Mouse (Mus musculus): ENCODE measurements around the gene Akt3. TPM values are rescaled to one million over a fixed set of nuclear protein-coding genes. Genes with fewer than 3 reads are reported as not detected.

Akt3 gene
- polyA plus RNA-seq, 1 experiment = 8.7 TPM

DNA sequence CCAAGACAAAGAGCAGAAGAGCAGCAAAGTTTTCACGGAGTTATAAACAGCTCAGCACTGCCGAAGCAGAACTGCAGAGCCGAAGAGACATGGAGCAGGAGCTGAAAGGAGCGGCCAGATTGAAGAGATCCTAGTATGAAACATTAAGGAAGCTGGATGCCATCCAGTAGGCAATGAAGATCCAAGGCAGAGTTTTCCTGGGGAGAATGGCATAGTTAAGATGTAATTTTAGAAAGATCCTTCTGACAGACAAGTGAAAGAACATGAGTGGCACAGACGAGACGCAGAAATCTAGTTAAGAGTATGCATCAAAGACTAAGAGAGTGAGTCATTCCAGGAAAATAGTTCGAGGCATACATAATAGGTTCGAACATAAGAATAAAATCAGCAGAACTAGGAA is 131.3 kb downstream of the Akt3 start:
- Histone ChIP-seq H3K27me3 (ENCODE audit: control insufficient read depth, insufficient read depth, insufficient read length) (no peaks in the 10 kb centered on the region), H3ac (ENCODE audit: control insufficient read depth, insufficient read length) (no peak overlapping the region), H3K4me3 (no peak overlapping the region), H3K36me3 (ENCODE audit: control insufficient read depth, insufficient read depth) (no peaks in the 10 kb centered on the region), H3K4me2 (ENCODE audit: low read depth) (no peak overlapping the region), H3K79me2 (ENCODE audit: control insufficient read depth, insufficient read depth) (no peaks in the 10 kb centered on the region)
- no peak for TF ChIP-seq POLR2A (IDR thresholded peaks at IDR 0.05; ENCODE audit: insufficient read length, low read depth)
- no peak for TF ChIP-seq MYOD1 (IDR thresholded peaks at IDR 0.05; ENCODE audit: control insufficient read depth in 1 of 3, insufficient read length in 2 of 3, low read depth in 2 of 3)
- TF ChIP-seq CEBPB (IDR thresholded peaks at IDR 0.05; ENCODE audit: insufficient read depth, poor library complexity, severe bottlenecking) = no peak
- no peak for TF ChIP-seq SRF (IDR thresholded peaks at IDR 0.05; ENCODE audit: control insufficient read depth, insufficient read length, low read depth)
- no peak for TF ChIP-seq E2F4 (IDR thresholded peaks at IDR 0.05; ENCODE audit: insufficient read depth)
- no peak for TF ChIP-seq TCF12 (IDR thresholded peaks at IDR 0.05; ENCODE audit: insufficient read depth, poor library complexity, severe bottlenecking)
- TF ChIP-seq USF1 (IDR thresholded peaks at IDR 0.05; ENCODE audit: low read depth) = no peak
- no peak for TF ChIP-seq MAX (IDR thresholded peaks at IDR 0.05; ENCODE audit: low read depth)
- TF ChIP-seq MYOG (IDR thresholded peaks at IDR 0.05; ENCODE audit: control insufficient read depth in 1 of 3, insufficient read depth in 1 of 3, insufficient read length in 2 of 3, low read depth in 2 of 3) = no peak

DNA sequence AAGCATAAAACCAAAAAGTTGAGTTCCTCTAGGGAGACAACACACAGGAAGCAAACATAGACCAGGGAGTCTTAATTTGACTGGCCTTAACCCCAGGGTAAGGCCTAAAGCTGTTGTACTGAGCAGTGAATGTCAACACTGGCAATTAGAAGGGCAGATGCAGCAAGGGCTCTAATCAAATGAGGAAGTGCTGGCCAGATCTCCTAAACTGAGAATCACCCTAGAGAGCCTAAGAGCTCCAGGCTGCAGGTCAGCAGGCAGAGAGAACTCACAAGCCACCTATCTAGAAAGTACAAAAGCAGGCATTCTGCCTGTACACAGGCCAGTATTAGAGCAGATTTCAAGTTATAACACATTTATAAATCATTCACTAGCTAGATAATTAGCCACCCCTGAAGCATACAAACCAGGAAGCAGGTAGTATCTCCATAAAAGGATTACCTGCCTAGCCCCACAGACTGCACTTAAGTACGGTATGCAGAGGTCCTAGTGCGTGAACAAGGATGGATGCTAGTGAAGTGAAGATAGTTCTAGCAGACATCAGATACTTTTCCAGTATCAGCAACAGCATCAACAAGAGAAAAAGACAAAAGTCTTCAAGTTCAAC is 147.2 kb downstream of the Akt3 start:
- Histone ChIP-seq H3K4me2 (ENCODE audit: low read depth) (no peak overlapping the region), H3K27me3 (ENCODE audit: control insufficient read depth, insufficient read depth, insufficient read length) (no peaks in the 10 kb centered on the region), H3K36me3 (ENCODE audit: control insufficient read depth, insufficient read depth) (no peaks in the 10 kb centered on the region), H3K79me2 (ENCODE audit: control insufficient read depth, insufficient read depth) (no peaks in the 10 kb centered on the region), H3K4me3 (no peak overlapping the region), H3ac (ENCODE audit: control insufficient read depth, insufficient read length) (no peak overlapping the region)
- TF ChIP-seq MAX (IDR thresholded peaks at IDR 0.05; ENCODE audit: low read depth) (no peak), REST (IDR thresholded peaks at IDR 0.05; ENCODE audit: insufficient read depth, insufficient read length) (no peak), POLR2AphosphoS2 (IDR thresholded peaks at IDR 0.05; ENCODE audit: insufficient read length, low read depth) (no peak), E2F4 (IDR thresholded peaks at IDR 0.05; ENCODE audit: insufficient read depth) (no peak), POLR2A (IDR thresholded peaks at IDR 0.05; ENCODE audit: insufficient read length, low read depth) (no peak), SRF (IDR thresholded peaks at IDR 0.05; ENCODE audit: control insufficient read depth, insufficient read length, low read depth) (no peak), TCF3 (IDR thresholded peaks at IDR 0.05; ENCODE audit: insufficient read length, low read depth) (no peak), MYOD1 (IDR thresholded peaks at IDR 0.05; ENCODE audit: control insufficient read depth in 1 of 3, insufficient read length in 2 of 3, low read depth in 2 of 3) (no peak)

DNA sequence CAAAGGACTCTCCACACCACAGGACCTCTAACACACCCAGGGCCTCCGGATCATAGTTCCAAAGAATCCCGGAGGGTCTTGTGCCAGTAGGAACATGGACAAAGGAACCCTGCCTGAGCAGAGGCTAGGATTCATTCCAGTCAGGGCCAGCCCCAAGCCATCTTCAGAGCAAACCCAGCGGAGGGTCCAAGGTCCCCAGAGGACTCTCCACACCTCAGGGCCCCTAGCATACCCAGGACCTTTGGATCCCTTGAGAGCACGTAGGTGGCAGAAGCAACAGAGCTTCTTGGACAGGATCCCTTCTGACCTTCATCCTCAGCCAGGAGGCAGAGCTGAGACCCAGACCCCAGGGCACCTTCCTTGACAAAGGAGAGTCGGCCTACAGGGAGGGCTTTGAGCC is 167.5 kb downstream of the Akt3 start:
- Histone ChIP-seq H3K27me3 (ENCODE audit: control insufficient read depth, insufficient read depth, insufficient read length) (no peaks in the 10 kb centered on the region), H3K4me3 (no peak overlapping the region)
- TF ChIP-seq REST (IDR thresholded peaks at IDR 0.05; ENCODE audit: insufficient read depth, insufficient read length) (no peak), POLR2AphosphoS2 (IDR thresholded peaks at IDR 0.05; ENCODE audit: insufficient read length, low read depth) (no peak), MYOG (IDR thresholded peaks at IDR 0.05; ENCODE audit: control insufficient read depth in 1 of 3, insufficient read depth in 1 of 3, insufficient read length in 2 of 3, low read depth in 2 of 3) (no peak), POLR2A (IDR thresholded peaks at IDR 0.05; ENCODE audit: insufficient read length, low read depth) (no peak), TCF12 (IDR thresholded peaks at IDR 0.05; ENCODE audit: insufficient read depth, poor library complexity, severe bottlenecking) (no peak), TCF3 (IDR thresholded peaks at IDR 0.05; ENCODE audit: insufficient read length, low read depth) (no peak), E2F4 (IDR thresholded peaks at IDR 0.05; ENCODE audit: insufficient read depth) (no peak), USF1 (IDR thresholded peaks at IDR 0.05; ENCODE audit: low read depth) (no peak), MYOD1 (IDR thresholded peaks at IDR 0.05; ENCODE audit: control insufficient read depth in 1 of 3, insufficient read length in 2 of 3, low read depth in 2 of 3) (no peak), SRF (IDR thresholded peaks at IDR 0.05; ENCODE audit: control insufficient read depth, insufficient read length, low read depth) (no peak), CEBPB (IDR thresholded peaks at IDR 0.05; ENCODE audit: insufficient read depth, poor library complexity, severe bottlenecking) (no peak), MAX (IDR thresholded peaks at IDR 0.05; ENCODE audit: low read depth) (no peak)

DNA sequence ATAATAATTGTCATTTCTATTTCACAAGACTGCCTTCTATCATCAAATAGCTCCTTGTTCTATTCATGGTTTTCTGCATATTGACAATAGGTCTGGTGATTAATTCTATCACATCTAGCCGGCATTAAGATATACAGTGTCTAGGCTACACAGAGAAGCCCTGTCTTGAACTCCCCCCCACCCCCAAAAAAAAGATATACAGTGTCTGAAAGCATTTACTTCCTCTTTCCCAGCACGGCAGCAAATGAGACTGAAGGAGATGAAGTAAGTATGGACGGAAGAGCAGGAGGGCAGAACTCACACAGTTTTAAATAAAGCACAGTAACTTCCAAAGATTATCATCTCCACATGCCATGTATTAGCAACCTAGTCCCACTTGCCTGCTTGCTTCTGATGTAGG is 168.5 kb downstream of the Akt3 start:
- Histone ChIP-seq H3K27me3 (ENCODE audit: control insufficient read depth, insufficient read depth, insufficient read length) (no peaks in the 10 kb centered on the region), H3ac (ENCODE audit: control insufficient read depth, insufficient read length) (no peak overlapping the region), H3K4me2 (ENCODE audit: low read depth) (no peak overlapping the region), H3K4me3 (no peak overlapping the region), H3K36me3 (ENCODE audit: control insufficient read depth, insufficient read depth) (no peaks in the 10 kb centered on the region), H3K79me2 (ENCODE audit: control insufficient read depth, insufficient read depth) (peaks cover 4% of the 10 kb centered on the region)
- TF ChIP-seq MYOD1 (IDR thresholded peaks at IDR 0.05; ENCODE audit: control insufficient read depth in 1 of 3, insufficient read length in 2 of 3, low read depth in 2 of 3) (no peak), TCF12 (IDR thresholded peaks at IDR 0.05; ENCODE audit: insufficient read depth, poor library complexity, severe bottlenecking) (no peak), SRF (IDR thresholded peaks at IDR 0.05; ENCODE audit: control insufficient read depth, insufficient read length, low read depth) (no peak), POLR2A (IDR thresholded peaks at IDR 0.05; ENCODE audit: insufficient read length, low read depth) (no peak), CEBPB (IDR thresholded peaks at IDR 0.05; ENCODE audit: insufficient read depth, poor library complexity, severe bottlenecking) (no peak), MAX (IDR thresholded peaks at IDR 0.05; ENCODE audit: low read depth) (no peak), E2F4 (IDR thresholded peaks at IDR 0.05; ENCODE audit: insufficient read depth) (no peak), TCF3 (IDR thresholded peaks at IDR 0.05; ENCODE audit: insufficient read length, low read depth) (no peak), USF1 (IDR thresholded peaks at IDR 0.05; ENCODE audit: low read depth) (no peak), POLR2AphosphoS2 (IDR thresholded peaks at IDR 0.05; ENCODE audit: insufficient read length, low read depth) (no peak), REST (IDR thresholded peaks at IDR 0.05; ENCODE audit: insufficient read depth, insufficient read length) (no peak), MYOG (IDR thresholded peaks at IDR 0.05; ENCODE audit: control insufficient read depth in 1 of 3, insufficient read depth in 1 of 3, insufficient read length in 2 of 3, low read depth in 2 of 3) (no peak)

More for the DNA sequence above, 167.5 kb downstream of the Akt3 start:
- H3K4me2 ChIP-seq (ENCODE audit: low read depth) = no peak overlapping the region
- no peak overlapping the region for H3ac ChIP-seq (ENCODE audit: control insufficient read depth, insufficient read length)
- H3K79me2 ChIP-seq (ENCODE audit: control insufficient read depth, insufficient read depth) = no peaks in the 10 kb centered on the region
- H3K36me3 ChIP-seq (ENCODE audit: control insufficient read depth, insufficient read depth) = no peaks in the 10 kb centered on the region

Measured in myocyte (in vitro differentiated cells).